Mouse (Mus musculus): ENCODE data around the gene Tmem132e.

- TF ChIP-seq CTCF (IDR thresholded peaks at IDR 0.05; ENCODE audit: low read depth, low read length): no peak
- no peak for TF ChIP-seq POLR2A (IDR thresholded peaks at IDR 0.05; ENCODE audit: borderline replicate concordance, low read depth, low read length)
These were observed 102.2 kb downstream of the Tmem132e start for GRCm38 (mm10) chr11:82490896-82491295.

All from bone marrow macrophage, adult 2 months (primary cell).